Mouse (Mus musculus) limb, embryonic 10.5 days (tissue): ENCODE measurements around the gene Raph1. TPM values are rescaled to one million over a fixed set of nuclear protein-coding genes. Genes with fewer than 3 reads are reported as not detected.
"Not testable (repeated sequence)": the region's sequence is repeated elsewhere in the genome, so short reads cannot be mapped to it uniquely, and the experiment has no call there.

ENCODE experiments used
- DNase-seq: peaks from one replicate; pipeline ENCODE4 v3.0.0-alpha.2; 2017; ENCODE audit warnings: low spot score
- H3K27ac ChIP-seq: fragments of 300-500 bp; sonication (generic); 2 replicates; pipeline ENCODE4 v1.5.1; 2016; ENCODE audit warnings: mild to moderate bottlenecking
- H3K27me3 ChIP-seq: fragments of 300-500 bp; sonication (generic); 2 replicates; pipeline ENCODE4 v1.6.1; 2016; ENCODE audit warnings: low read depth, mild to moderate bottlenecking; ENCODE audit not compliant: poor library complexity, severe bottlenecking
- H3K36me3 ChIP-seq: fragments of 300-500 bp; sonication (generic); 2 replicates; pipeline ENCODE4 v1.6.1; 2016; ENCODE audit warnings: mild to moderate bottlenecking, moderate library complexity
- H3K4me1 ChIP-seq: fragments of 300-500 bp; sonication (generic); 2 replicates; pipeline ENCODE4 v1.6.1; 2016
- H3K4me3 ChIP-seq: fragments of 300-500 bp; sonication (generic); 2 replicates; pipeline ENCODE4 v1.5.1; 2016; ENCODE audit warnings: mild to moderate bottlenecking, moderate library complexity
- H3K9me3 ChIP-seq: fragments of 300-500 bp; sonication (generic); replicated peaks from 2 replicates; pipeline ENCODE4 v1.6.1; 2016; ENCODE audit warnings: mild to moderate bottlenecking
- WGBS: fragments of 180-500 bp; shearing (Covaris S2); methylation state at CpG from one replicate; pipeline ENCODE4 v1.1.7; 2016; 5-methylcytosine and 5-hydroxymethylcytosine counted together
- microRNA-seq: library from miRNA; unstranded; fragments of <30 nt; microRNA quantifications from one replicate; pipeline ENCODE4, GENCODE M21; 2017
- polyA plus RNA-seq: library from polyadenylated mRNA; unstranded; fragments of >200 nt; fragmentation: Nextera tagmentation; extraction: Ambion mirVana; gene quantifications from 2 replicates; pipeline ENCODE4 v1.2.1, GENCODE M21; 2016

Gene Raph1
- polyA plus RNA-seq, 1 experiment from 2014 or later: 22.7 TPM

DNA sequence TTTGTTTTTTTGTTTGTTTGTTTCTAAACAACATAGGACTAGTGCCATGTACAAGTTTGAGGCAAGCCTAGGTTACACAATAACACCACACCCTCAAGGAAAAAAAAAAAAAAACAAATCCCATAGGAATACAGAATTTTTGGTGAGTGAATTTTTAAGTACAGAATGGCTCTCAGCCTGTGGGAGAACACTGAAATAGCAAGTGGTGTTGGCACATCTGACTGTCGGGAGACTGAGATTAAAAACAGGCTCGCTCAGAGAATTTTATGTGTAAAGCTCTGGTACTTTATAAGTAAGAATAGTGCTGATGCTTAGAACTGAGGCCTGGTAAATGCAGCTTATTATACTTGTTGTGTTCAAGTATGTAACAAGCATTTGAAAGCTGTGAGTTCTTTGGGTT lies 97.4 kb downstream of the Raph1 start:
- peaks cover 48% of the 10 kb centered on the region for H3K36me3 ChIP-seq
- WGBS: 94% methylated on average over 2 of the region's 2 CpGs
- no peaks in the 10 kb centered on the region for H3K9me3 ChIP-seq
- H3K4me1 ChIP-seq: no peaks in the 10 kb centered on the region
- no peak for DNase-seq
- no peaks in the 10 kb centered on the region for H3K27me3 ChIP-seq
- no peak overlapping the region for H3K4me3 ChIP-seq
- no peak overlapping the region for H3K27ac ChIP-seq

DNA sequence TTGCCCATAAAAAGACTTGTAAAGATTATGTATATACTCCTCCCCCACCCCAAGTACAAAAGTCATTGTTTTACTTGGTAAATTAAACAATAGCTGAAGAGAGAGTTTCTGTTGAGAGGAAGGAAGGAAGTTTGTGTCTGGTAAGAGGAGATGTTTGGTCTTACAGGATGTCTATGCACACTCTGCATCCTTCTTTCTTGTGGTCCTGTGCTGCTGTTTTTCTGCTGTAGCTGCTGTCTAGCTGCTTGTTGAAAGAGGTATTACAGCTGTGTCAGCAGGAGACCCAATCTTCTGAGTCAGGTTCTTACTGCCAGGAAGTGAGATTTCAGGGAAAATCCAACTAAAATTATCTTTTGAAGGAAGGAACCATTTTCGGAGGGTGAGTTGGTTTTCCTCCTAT lies 106.3 kb downstream of the Raph1 start:
- Histone ChIP-seq H3K9me3 (no peaks in the 10 kb centered on the region), H3K27me3 (no peaks in the 10 kb centered on the region), H3K4me1 (no peaks in the 10 kb centered on the region), H3K36me3 (peaks cover 55% of the 10 kb centered on the region), H3K27ac (no peak overlapping the region), H3K4me3 (no peak overlapping the region)
- WGBS: 95% methylated on average over 1 of the region's 1 CpGs
- DNase-seq: no peak

DNA sequence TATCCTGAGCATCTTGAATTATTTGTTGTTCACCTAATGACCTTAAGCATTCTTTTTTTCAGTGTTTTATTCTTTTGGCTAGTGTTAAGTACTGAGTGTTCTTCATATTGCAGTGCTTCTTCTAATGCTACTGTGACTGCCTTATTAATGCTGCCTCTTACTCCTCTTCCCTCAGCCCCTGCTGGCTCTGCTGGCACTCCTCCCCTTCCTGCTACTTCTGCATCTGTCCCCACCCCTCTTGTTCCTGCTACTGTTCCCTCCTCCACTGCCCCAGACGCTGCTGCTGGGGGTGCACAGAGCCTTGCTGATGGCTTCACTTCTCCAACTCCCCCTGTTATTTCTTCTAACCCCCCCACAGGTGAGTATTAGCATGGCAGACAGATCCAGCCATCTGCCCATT lies 117.0 kb downstream of the Raph1 start:
- 60% methylated on average over 1 of the region's 1 CpGs for WGBS
- Histone ChIP-seq H3K4me3 (no peak overlapping the region), H3K27ac (no peak overlapping the region), H3K27me3 (no peaks in the 10 kb centered on the region), H3K36me3 (peaks cover 65% of the 10 kb centered on the region), H3K9me3 (no peaks in the 10 kb centered on the region), H3K4me1 (no peaks in the 10 kb centered on the region)
- no peak for DNase-seq

DNA sequence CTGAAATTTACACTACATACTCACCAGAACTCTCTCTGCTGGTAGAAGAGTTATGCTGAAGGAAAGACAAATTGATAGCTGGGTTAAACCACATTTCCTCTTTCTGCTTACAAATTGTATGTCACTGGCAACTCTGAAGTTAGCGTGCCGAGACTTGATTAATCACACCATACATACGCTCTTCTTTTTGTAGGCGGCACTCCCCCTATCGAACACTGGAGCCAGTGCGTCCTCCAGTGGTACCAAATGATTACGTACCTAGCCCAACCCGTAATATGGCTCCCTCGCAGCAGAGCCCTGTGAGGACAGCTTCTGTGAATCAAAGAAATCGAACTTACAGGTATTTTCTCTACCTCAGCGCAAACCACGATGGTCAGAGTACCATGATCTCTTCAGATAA lies 119.8 kb downstream of the Raph1 start:
- Histone ChIP-seq H3K27me3 (no peaks in the 10 kb centered on the region), H3K4me3 (no peak overlapping the region), H3K4me1 (no peaks in the 10 kb centered on the region), H3K27ac (no peak overlapping the region), H3K36me3 (peaks cover 49% of the 10 kb centered on the region), H3K9me3 (no peaks in the 10 kb centered on the region)
- DNase-seq: no peak
- WGBS: 85% methylated on average over 12 of the region's 12 CpGs

DNA sequence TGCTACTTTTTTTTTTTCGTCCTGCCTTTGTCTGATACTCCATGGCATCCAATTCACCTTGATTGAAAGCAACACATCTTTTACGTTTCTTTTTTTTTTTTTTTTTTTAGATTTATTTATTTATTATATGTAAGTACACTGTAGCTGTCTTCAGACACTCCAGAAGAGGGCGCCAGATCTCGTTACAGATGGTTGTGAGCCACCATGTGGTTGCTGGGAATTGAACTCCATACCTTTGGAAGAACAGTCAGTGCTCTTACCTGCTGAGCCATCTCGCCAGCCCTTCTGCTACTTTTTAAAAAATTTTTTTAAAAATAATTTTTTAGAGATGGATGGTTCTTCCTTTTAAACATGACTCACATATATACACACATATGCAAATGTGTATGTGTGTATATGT lies 125.5 kb downstream of the Raph1 start:
- not testable (repeated sequence) for H3K9me3 ChIP-seq, H3K4me3 ChIP-seq, H3K4me1 ChIP-seq, DNase-seq, H3K27ac ChIP-seq, H3K27me3 ChIP-seq
- H3K36me3 ChIP-seq: peaks cover 44% of the 10 kb centered on the region
- WGBS: 72% methylated on average over 5 of the region's 5 CpGs

DNA sequence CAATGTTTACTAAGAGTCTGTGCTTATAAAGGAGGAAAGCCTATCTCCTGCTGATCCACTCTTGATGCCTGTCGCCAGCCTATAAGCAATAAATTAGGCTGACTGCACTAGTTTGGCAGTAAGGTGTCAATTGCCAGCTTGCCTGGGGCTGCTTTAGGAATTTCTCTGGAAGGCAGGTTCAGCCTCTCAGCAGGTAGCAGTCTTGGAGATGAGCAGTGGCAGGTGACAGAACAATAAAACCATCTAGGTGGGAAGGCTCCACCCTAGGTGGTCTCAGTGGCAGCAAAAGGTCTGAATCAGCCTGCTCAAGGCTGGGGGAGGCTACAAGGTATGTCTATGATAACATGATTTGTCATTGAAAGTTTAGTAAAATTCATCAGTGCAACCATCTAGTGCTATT lies 134.4 kb downstream of the Raph1 start:
- WGBS: 5% methylated on average over 1 of the region's 1 CpGs
- H3K27me3 ChIP-seq: no peaks in the 10 kb centered on the region

More for the DNA sequence above, 134.4 kb downstream of the Raph1 start:
- Histone ChIP-seq H3K4me3 (no peak overlapping the region), H3K36me3 (peaks cover 22% of the 10 kb centered on the region), H3K9me3 (no peaks in the 10 kb centered on the region), H3K4me1 (no peaks in the 10 kb centered on the region), H3K27ac (no peak overlapping the region)
- no peak for DNase-seq

Small RNA genes lying within 50 kb of the gene (microRNA-seq; reads per million reads assigned to microRNA genes)
- gene Gm23762: not detected

Other genes with a start within 250 kb of the Raph1 start
- gene Cyp20a1, start 223.8 kb downstream of the Raph1 start, polyA plus RNA-seq: 20.9 and 25.3 TPM in 2 replicates
- gene Abi2, start 157.5 kb downstream of the Raph1 start, polyA plus RNA-seq: 47.1 and 48.6 TPM in 2 replicates
- gene Cd28, start 149.7 kb upstream of the Raph1 start, polyA plus RNA-seq: 0.08 and 0.09 TPM in 2 replicates